Mouse (Mus musculus) right cerebral cortex, postnatal 4 days (tissue): ENCODE data around the gene Zim1.

Experiments used
- DNase-seq: peaks from one replicate; pipeline ENCODE4 v3.0.0-alpha.2; 2022

Zim1 gene

DNA sequence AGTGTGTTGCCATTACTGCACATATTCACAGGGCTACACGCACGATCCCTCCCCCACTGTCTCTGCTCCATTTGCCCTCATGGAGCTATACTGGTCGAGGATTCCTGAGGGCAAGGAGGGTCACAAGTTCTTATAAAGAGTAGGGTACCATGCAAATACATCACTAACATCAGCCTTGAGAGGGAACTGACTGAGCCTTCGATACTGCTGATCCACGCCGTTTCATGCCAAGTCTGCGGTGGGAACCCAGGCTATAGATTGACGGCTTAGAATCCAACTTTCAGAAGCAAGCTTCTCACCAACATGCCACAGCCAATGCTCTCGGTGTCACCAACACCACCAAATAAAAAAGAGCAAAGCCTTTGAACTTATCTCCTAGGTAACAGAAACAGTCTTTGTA, 45.7 kb downstream of the Zim1 start:
- no peak for DNase-seq

DNA sequence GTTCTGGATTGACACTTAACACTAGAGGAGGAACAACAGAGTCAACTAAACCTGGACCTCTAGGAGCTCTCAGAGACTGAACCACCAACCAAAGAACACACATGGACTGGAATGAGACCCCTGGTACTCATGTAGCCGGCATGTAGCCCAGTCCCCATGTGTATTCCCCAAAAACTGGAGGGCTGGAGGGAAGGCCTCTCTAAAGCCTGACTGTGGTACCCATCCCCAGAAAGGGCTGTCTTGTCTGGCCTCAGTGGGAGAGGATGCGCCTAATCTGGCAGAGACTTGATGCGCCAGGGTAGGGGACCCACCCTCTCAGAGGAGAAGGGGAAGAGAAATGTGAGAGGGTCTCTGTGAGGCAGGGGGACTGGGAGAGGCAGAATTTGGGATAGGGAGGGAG, 50.4 kb downstream of the Zim1 start:
- no peak for DNase-seq

DNA sequence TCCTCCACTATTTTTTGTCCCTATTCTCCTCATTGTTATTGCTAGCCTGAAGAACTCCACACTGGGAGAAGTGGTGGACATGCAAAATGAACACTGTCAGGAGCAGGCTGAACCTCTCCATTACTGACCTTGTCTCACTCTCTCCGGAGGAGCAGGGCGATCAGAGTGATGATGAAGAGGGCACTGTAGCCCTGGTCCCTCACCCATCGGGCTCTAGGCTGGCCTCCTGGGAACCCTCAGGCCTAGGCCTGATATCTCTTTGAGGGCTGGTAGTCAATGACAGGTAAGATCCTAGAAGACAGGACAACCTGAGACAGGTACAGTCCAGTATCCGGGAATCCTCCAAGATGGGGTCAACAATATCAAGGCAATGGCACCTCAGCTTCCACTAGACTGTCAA, 58.2 kb downstream of the Zim1 start:
- DNase-seq: no peak

DNA sequence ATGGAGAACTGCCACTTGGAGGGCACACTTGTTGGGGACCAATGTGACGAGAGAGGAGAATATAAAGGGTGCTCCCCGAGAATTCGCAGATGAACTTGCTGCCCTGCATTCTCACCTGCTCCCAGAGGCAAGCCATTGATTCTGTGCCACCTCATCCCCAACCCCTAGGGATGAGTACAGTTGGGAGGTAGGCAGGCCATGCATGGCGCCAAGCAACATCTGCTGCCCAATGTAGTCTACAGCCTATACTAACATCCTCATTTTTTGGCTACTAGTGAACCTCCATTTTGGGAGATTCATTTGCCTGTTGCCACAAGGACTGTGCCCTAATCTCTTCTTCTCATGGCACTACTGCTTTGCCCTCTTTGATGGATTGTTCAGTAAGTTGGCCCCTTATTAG, 59.5 kb downstream of the Zim1 start:
- no peak for DNase-seq

DNA sequence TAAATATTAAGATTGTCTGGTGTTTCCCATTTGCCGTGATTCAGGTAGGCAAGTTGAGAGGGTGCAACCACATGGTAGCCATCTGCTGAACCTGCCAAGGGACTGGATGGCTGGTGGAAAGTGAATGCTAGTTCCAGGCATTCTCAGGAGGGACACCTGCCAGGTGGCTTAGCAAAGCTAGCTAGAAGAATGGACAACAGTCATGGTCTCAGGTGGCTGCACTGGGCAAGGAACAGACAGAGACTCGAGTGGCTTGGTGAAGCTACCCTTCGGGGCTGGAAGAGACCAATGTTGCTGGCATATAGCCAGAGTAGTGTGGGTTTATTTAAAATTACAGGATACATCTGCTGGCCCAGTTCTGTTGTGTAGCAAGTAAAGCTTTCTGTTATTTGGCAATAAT, 60.4 kb downstream of the Zim1 start:
- no peak for DNase-seq
